Mouse (Mus musculus): ENCODE data around the gene Galk2.

DNA sequence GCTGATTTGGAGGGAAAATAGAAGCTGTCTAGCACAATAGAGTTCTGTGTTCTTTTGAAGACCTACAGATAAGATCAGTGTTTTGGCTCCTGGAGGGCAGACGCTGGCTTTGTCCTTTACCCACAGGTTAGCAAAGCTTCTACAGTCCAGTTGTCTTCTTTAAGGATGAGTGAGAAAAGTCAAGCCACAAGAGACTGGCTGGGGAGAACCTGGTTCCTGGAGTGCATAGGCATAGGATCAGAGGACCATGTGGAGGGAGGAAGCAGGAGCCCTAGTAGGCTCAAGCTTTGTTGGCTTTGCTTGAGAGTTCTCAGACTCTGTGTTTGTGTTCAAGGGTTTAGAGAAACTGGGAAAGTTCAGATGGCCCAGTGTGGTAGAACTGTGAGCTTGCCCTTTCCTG is 65.6 kb downstream of the Galk2 start:
- TF ChIP-seq GATA1 (IDR thresholded peaks at IDR 0.05; ENCODE audit: borderline replicate concordance, low read length): no peak
- TF ChIP-seq FLI1 (IDR thresholded peaks at IDR 0.05; ENCODE audit: low read length): no peak
